Mouse (Mus musculus) lung, adult 2 months (tissue): ENCODE data around the gene Cacna1h.

ENCODE experiments used
- CTCF ChIP-seq: fragments of 200-500 bp; IDR thresholded peaks from 2 replicates; pipeline ENCODE4 v1.5.1; 2011; ENCODE audit warnings: mild to moderate bottlenecking, low read length, control low read depth; ENCODE audit not compliant: insufficient read depth
- POLR2A ChIP-seq: fragments of 200-500 bp; IDR thresholded peaks from 2 replicates; pipeline ENCODE4 v1.6.1; 2011; ENCODE audit warnings: low read depth, mild to moderate bottlenecking, control low read depth, low read length, borderline replicate concordance; ENCODE audit errors: extremely low read depth

- TF ChIP-seq CTCF (no peak), POLR2A (no peak)
Measured at GRCm38 (mm10) chr17:25445841-25446240, 12.3 kb upstream of the Cacna1h start.
